Mouse (Mus musculus) liver, embryonic 14.5 days (tissue): ENCODE results near the gene Bloc1s3. TPM values are rescaled to one million over a fixed set of nuclear protein-coding genes. Genes with fewer than 3 reads are reported as not detected.
A peak's percentile ranks its signal among the peaks of the same experiment; 100 is the strongest.

Experiments
- ATAC-seq: fragments of 200-750 bp; cut with Nextera tagmentation; 2 replicates; pipeline ENCODE4 v1.8.0; 2017; ENCODE audit warnings: moderate number of reproducible peaks, mild to moderate bottlenecking, moderate library complexity; ENCODE audit not compliant: insufficient read depth
- DNase-seq, 3 experiments: peaks; one replicate each; pipeline ENCODE4 v3.0.0-alpha.2; 2012 to 2013; ENCODE audit warnings: low read depth in 3 of 3, low spot score in 3 of 3
- H3K27ac ChIP-seq: fragments of 300-500 bp; sonication (generic); 2 replicates; pipeline ENCODE4 v1.5.1; 2014; ENCODE audit warnings: moderate library complexity, mild to moderate bottlenecking, control low read depth, inconsistent platforms
- H3K27me3 ChIP-seq: fragments of 300-500 bp; sonication (generic); 2 replicates; pipeline ENCODE4 v1.6.1; 2014; ENCODE audit warnings: mild to moderate bottlenecking, low read length, moderate library complexity; ENCODE audit not compliant: control insufficient read depth, insufficient read depth
- H3K36me3 ChIP-seq: fragments of 300-500 bp; sonication (generic); replicated peaks from 2 replicates; pipeline ENCODE4 v1.6.1; 2014; ENCODE audit warnings: low read depth; ENCODE audit not compliant: control insufficient read depth, insufficient read depth
- H3K4me1 ChIP-seq, 2 experiments: fragments of 200-500 bp in 1 of 2; fragments of 300-500 bp in 1 of 2; sonication (generic) in 1 of 2; replicated peaks; 2 replicates each; pipeline ENCODE4 v1.6.1; 2012 to 2014; ENCODE audit warnings: antibody characterized with exemption in 1 of 2, inconsistent platforms in 1 of 2, low read length in 1 of 2; ENCODE audit not compliant: control insufficient read depth in 2 of 2, insufficient read depth in 2 of 2
- H3K4me2 ChIP-seq: fragments of 300-500 bp; sonication (generic); 2 replicates; pipeline ENCODE4 v1.6.1; 2014; ENCODE audit warnings: low read depth, mild to moderate bottlenecking, control low read depth, moderate library complexity
- H3K4me3 ChIP-seq, 2 experiments: fragments of 200-500 bp in 1 of 2; fragments of 300-500 bp in 1 of 2; sonication (generic) in 1 of 2; 2 replicates each; pipeline ENCODE4 v1.5.1; 2012 to 2014; ENCODE audit warnings: low read depth in 2 of 2, low read length in 2 of 2, mild to moderate bottlenecking in 2 of 2, control low read depth in 1 of 2, inconsistent platforms in 1 of 2, moderate library complexity in 1 of 2; ENCODE audit not compliant: insufficient read depth in 1 of 2
- H3K9ac ChIP-seq: fragments of 300-500 bp; sonication (generic); replicated peaks from 2 replicates; pipeline ENCODE4 v1.6.1; 2014; ENCODE audit warnings: mild to moderate bottlenecking, control low read depth, moderate library complexity
- H3K9me3 ChIP-seq: fragments of 300-500 bp; sonication (generic); 2 replicates; pipeline ENCODE4 v1.6.1; 2016; ENCODE audit warnings: low read length, mixed read lengths; ENCODE audit not compliant: control insufficient read depth
- CTCF ChIP-seq: IDR thresholded peaks from 2 replicates; pipeline ENCODE4 v1.5.1; 2016; ENCODE audit warnings: antibody characterized with exemption, low read depth, control low read depth
- EP300 ChIP-seq: IDR thresholded peaks from 2 replicates; pipeline ENCODE4 v1.6.1; 2016; ENCODE audit warnings: antibody characterized with exemption, low read depth
- WGBS: fragments of 180-500 bp; shearing (Covaris S2); extraction: QIAGEN DNeasy Blood & Tissue Kit; methylation state at CpG from one replicate; pipeline ENCODE4 v1.1.7; 2014; ENCODE audit not compliant: insufficient replicate concordance; 5-methylcytosine and 5-hydroxymethylcytosine counted together
- polyA plus RNA-seq, 2 experiments: library from polyadenylated mRNA; depleted of rRNA in 1 of 2; stranded (reverse) in 1 of 2; unstranded in 1 of 2; fragments of >200 nt; fragmentation: Nextera tagmentation in 1 of 2; extraction: Ambion mirVana in 1 of 2; gene quantifications; 2 replicates each; pipeline versions ENCODE4 v1.2.1 to v1.2.3; 2012 to 2014

The Bloc1s3 gene
- polyA plus RNA-seq, 2 experiments = 0.39 to 2.0 TPM

DNA sequence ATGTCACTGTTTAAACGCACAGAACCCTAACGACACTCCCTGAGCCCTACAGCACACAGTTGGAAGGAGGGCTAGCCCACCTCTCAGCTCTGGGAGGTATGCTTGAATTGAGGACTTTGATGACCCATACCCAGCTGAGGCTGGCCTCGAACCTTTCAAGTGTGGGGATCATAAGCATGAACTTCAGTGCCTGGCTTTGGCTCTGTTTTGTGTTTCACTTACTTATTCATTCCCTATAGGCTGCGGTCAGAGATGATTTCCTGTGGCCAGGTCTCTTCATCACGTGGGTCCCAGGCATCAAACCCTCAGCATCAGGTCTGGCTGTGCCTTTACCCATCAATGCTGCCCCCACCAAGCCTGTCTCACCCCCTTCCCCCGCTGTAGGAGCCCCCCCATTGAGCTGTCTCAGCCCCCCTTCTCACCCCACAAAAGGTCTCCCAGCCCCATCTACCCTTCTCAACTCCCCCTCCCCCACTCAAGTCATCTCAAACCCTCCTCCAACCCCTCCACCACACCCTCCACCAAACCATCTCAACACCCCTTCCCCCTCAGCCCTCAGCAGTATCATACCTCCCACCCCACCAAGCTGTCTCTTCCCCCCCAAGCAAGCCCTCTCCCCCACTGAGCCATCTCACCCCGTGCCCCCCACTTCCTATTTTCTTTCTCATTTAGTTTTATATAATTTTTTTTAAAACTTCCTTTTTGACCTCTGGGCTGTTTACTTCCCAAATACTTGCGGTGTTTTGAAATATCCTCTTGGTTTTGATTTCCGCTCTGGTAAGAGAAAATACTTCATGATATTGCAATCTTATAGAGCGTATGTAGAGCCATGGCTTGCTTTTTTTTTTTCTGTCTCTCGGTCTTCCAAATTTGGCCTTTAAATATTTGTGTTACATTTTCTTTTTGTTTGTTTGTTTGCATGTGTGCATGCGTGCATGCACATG is 7.5 kb downstream of the Bloc1s3 start:
- Histone ChIP-seq H3K27me3 (no peaks in the 10 kb centered on the region), H3K4me1 (peaks cover 0 to 2% of the 10 kb centered on the region in 2 experiments; a peak in 1 of 4 replicates), H3K4me3 (no peak overlapping the region), H3K4me2 (no peak overlapping the region), H3K27ac (no peak overlapping the region), H3K9ac (no peak overlapping the region), H3K9me3 (no peaks in the 10 kb centered on the region), H3K36me3 (no peaks in the 10 kb centered on the region)
- WGBS = 37% methylated on average over 12 of the region's 12 CpGs
- TF ChIP-seq EP300 (no peak), CTCF (no peak)
- ATAC-seq (no peak), DNase-seq (no peak)

DNA sequence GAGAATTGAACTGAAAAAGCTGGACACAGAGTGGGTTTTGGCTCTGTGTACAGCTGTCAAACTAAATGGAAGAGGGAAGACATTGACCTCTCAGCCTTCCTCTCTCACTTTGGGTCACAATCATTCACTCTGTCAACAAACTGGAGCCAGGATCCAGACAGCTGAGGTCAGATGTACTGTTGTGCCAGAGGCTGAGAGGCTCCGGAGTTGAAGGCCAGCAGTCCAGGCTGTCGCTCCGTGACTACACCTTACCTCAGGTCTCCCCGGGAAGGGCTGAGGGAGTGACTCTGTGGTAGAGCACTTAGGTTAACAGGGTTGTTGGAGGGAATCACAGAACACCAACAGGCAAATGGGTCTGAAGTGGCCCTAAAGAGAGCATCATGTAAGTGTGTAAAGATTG is 9.8 kb downstream of the Bloc1s3 start:
- no peak for DNase-seq
- Histone ChIP-seq H3K27ac (no peak overlapping the region), H3K4me1 (peaks cover 0 to 2% of the 10 kb centered on the region in 2 experiments; a peak in 1 of 4 replicates), H3K4me3 (no peak overlapping the region), H3K27me3 (no peaks in the 10 kb centered on the region), H3K9ac (no peak overlapping the region), H3K4me2 (no peak overlapping the region), H3K9me3 (no peaks in the 10 kb centered on the region), H3K36me3 (no peaks in the 10 kb centered on the region)
- 59% methylated on average over 4 of the region's 4 CpGs for WGBS
- ATAC-seq = no peak
- TF ChIP-seq CTCF (no peak), EP300 (no peak)

DNA sequence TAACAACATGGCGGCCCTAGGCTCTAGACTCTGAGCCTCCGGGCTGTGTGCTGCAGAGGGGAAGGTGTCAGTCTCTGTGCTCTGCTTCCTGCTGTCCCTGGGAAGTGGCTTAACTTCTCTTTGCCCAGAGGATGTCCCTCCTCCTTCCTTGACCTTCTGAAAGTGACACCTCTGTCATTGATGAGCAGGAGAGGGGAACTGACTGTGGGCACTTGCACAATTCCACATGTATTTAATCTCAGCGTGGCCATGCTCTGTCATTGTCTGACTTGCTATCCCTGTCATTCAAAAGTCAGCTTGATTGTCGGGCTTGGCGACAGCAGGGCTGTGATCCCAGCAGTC is 12.0 kb downstream of the Bloc1s3 start:
- no peak overlapping the region for H3K4me3 ChIP-seq
- H3K9me3 ChIP-seq = no peaks in the 10 kb centered on the region
- no peak for DNase-seq
- H3K27me3 ChIP-seq = no peaks in the 10 kb centered on the region
- H3K27ac ChIP-seq = no peak overlapping the region
- H3K4me1 ChIP-seq = peaks cover 0 to 2% of the 10 kb centered on the region in 2 experiments; a peak in 1 of 4 replicates
- 0 out of 2 replicates have a peak, but pooled peaks have one; percentile 24 for ATAC-seq
- TF ChIP-seq EP300 (no peak), CTCF (no peak)
- H3K4me2 ChIP-seq = no peak overlapping the region
- H3K9ac ChIP-seq = no peak overlapping the region
- WGBS = 60% methylated on average over 5 of the region's 5 CpGs
- no peaks in the 10 kb centered on the region for H3K36me3 ChIP-seq

DNA sequence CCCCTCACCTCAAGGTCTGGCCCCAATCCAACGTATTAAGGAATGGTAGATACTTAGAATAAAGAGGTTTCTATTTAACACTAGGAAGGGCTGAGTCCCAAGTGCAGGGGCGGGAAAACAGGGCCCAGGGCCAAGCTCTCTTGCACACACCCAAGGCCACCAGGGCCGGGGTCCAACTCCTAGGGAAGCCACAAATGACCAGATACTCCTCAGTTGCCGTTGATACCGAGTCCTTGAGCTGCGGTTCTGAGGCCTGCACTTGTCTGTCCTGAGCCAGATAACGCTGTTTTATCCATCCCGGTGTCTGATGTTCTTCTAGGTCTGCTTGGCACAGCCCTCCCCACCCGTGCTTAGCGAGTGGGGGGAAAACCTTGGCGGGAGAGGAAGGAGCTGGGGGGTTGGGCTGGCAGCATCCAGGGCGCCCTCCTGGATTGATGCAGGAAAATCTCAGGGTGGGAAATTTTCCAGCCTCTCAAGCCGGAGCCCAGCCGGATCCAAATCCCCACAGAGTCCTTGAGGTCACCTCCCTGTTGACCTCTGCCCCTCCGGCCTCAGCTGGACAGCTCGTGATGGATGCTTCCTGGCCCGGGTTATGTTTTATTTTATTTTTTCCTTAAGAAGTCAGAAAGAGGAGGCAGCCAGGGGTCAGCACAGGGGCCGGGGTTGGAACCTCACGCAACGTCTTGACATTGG is 12.5 kb downstream of the Bloc1s3 start:
- Histone ChIP-seq H3K27me3 (no peaks in the 10 kb centered on the region), H3K27ac (no peak overlapping the region), H3K4me2 (no peak overlapping the region), H3K4me1 (peaks cover 0 to 2% of the 10 kb centered on the region in 2 experiments; a peak in 1 of 4 replicates), H3K9ac (no peak overlapping the region), H3K4me3 (no peak overlapping the region), H3K9me3 (no peaks in the 10 kb centered on the region), H3K36me3 (no peaks in the 10 kb centered on the region)
- no peak for TF ChIP-seq CTCF
- no peak for TF ChIP-seq EP300
- DNase-seq (no peak), ATAC-seq (0 out of 2 replicates have a peak, but pooled peaks have one; percentile 36)
- WGBS = 57% methylated on average over 20 of the region's 20 CpGs
